Mouse (Mus musculus) urinary bladder, adult 2 months (tissue): ENCODE results near the gene Reep3. TPM values are rescaled to one million over a fixed set of nuclear protein-coding genes. Genes with fewer than 3 reads are reported as not detected.

ENCODE experiments used
- DNase-seq: peaks from one replicate; pipeline ENCODE4 v3.0.0; 2022; ENCODE audit warnings: low spot score
- polyA plus RNA-seq: library from polyadenylated mRNA; depleted of rRNA; stranded (reverse); fragments of >200 nt; gene quantifications from 2 replicates; pipeline ENCODE4 v1.2.3, GENCODE M21; 2012

The Reep3 gene
- polyA plus RNA-seq, 1 experiment, result 50.7 TPM

- no peak for DNase-seq
Observed at GRCm38 (mm10) chr10:67052429-67052828, 44.3 kb downstream of the Reep3 start.

GRCm38 (mm10) chr10:67051466-67051865, 45.3 kb downstream of the Reep3 start:
- DNase-seq, result no peak

GRCm38 (mm10) chr10:67050766-67051165, 46.0 kb downstream of the Reep3 start:
- DNase-seq, result no peak

GRCm38 (mm10) chr10:67049621-67050020, 47.1 kb downstream of the Reep3 start:
- DNase-seq, result no peak

- DNase-seq, result no peak
Observed at GRCm38 (mm10) chr10:67048871-67049615, 47.7 kb downstream of the Reep3 start.

- no peak for DNase-seq
Observed at GRCm38 (mm10) chr10:67047712-67048645, 48.8 kb downstream of the Reep3 start.

GRCm38 (mm10) chr10:67045192-67045899, 51.4 kb downstream of the Reep3 start:
- no peak for DNase-seq

GRCm38 (mm10) chr10:67044346-67044745, 52.4 kb downstream of the Reep3 start:
- DNase-seq, result no peak

GRCm38 (mm10) chr10:67043236-67043635, 53.5 kb downstream of the Reep3 start:
- DNase-seq, result no peak

- no peak for DNase-seq
Observed at GRCm38 (mm10) chr10:67040410-67040809, 56.3 kb downstream of the Reep3 start.

GRCm38 (mm10) chr10:67039001-67039400, 57.7 kb downstream of the Reep3 start:
- DNase-seq, result no peak

- no peak for DNase-seq
Observed at GRCm38 (mm10) chr10:67036542-67036941, 60.2 kb downstream of the Reep3 start.

GRCm38 (mm10) chr10:67036141-67036540, 60.6 kb downstream of the Reep3 start:
- DNase-seq, result no peak

- DNase-seq, result no peak
Observed at GRCm38 (mm10) chr10:67031186-67031585, 65.6 kb downstream of the Reep3 start.

GRCm38 (mm10) chr10:67029297-67029696, 67.4 kb downstream of the Reep3 start:
- DNase-seq, result no peak

- no peak for DNase-seq
Observed at GRCm38 (mm10) chr10:67026375-67026774, 70.4 kb downstream of the Reep3 start.

- DNase-seq, result peak; percentile 53
Observed at GRCm38 (mm10) chr10:67025573-67026236, 71.0 kb downstream of the Reep3 start.

- no peak for DNase-seq
Observed at GRCm38 (mm10) chr10:67024391-67024790, 72.4 kb downstream of the Reep3 start.

GRCm38 (mm10) chr10:67023092-67023491, 73.7 kb downstream of the Reep3 start:
- DNase-seq, result no peak

- DNase-seq, result no peak
Observed at GRCm38 (mm10) chr10:67021494-67021893, 75.3 kb downstream of the Reep3 start.

GRCm38 (mm10) chr10:67018875-67019274, 77.9 kb downstream of the Reep3 start:
- DNase-seq, result no peak

- no peak for DNase-seq
Observed at GRCm38 (mm10) chr10:67017891-67018290, 78.9 kb downstream of the Reep3 start.
